Mouse (Mus musculus): ENCODE measurements around the gene Mup5. TPM values are rescaled to one million over a fixed set of nuclear protein-coding genes. Genes with fewer than 3 reads are reported as not detected.
"Not testable (repeated sequence)": the region's sequence is repeated elsewhere in the genome, so short reads cannot be mapped to it uniquely, and the experiment has no call there.

The Mup5 gene
- not detected for total RNA-seq (2022)

GRCm38 (mm10) chr4:61834952-61835708, at the start of gene Mup5:
Gene Mup5 (minus strand): TSS chr4:61835233.
- no peak for DNase-seq (ENCODE audit: low spot score in 2 of 2)

DNA sequence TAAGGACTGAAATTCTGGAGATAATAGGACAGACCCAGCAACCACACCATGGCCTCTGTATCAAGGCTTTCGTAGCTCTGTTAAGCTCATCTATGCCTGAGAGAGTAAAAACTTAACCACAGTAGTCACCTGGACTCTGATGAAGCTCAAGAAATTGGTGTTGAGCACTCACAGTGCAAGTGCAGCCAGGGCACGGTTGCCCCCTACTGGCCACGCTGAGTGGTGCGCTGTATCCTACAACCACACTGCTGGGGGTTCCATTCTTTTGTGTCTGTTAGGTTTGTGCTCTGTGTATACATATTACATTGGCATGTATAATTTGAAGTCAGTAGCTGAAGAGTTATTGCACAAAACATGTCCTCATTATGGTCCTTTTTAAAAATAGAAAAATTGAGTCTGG, 23.1 kb upstream of the Mup5 start:
- no peak for DNase-seq (ENCODE audit: low spot score in 2 of 2)

GRCm38 (mm10) chr4:61855831-61856698, 21.0 kb upstream of the Mup5 start:
- DNase-seq (ENCODE audit: low spot score in 2 of 2) = no peak

- DNase-seq (ENCODE audit: low spot score in 2 of 2) = no peak
Observed at GRCm38 (mm10) chr4:61855344-61855743, 20.3 kb upstream of the Mup5 start.

DNA sequence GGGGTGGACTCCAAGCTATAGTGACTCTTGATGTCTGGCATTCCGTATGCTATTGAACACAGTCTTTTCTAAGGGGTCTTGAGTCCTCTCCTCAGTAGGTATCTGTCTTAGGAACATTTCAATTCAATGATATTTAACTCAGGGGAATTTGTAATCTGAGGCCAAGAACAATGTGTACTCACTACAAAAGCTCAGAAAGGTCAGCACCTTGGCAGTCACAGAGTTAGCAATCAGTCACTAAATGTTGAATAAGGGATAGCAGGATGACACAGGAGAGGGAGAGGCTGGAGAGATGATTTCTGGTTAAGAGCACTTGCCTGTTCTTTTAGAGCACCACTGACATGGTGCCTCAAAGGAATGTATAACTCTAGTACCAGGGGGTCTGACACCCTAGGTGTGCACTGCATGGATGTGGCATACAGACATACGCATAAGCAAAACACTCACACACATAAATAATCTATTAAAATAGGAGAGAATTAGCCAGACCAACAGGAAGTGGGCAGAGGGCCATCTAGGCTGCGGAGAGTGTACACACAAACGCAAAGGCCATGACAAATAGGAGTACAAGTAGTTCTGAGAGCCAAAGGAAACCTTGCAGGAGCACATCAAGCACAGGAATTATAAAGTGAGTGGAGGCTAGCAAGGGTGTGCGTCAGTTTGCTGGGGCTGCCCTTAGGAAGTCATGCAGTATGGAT, 9.9 kb upstream of the Mup5 start:
- no peak for DNase-seq (ENCODE audit: low spot score in 2 of 2)

- DNase-seq (ENCODE audit: low spot score in 2 of 2) = no peak
Observed at GRCm38 (mm10) chr4:61829211-61829610, 5.8 kb downstream of the Mup5 start.

- DNase-seq (ENCODE audit: low spot score in 2 of 2) = no peak
Observed at GRCm38 (mm10) chr4:61823185-61823584, 11.8 kb downstream of the Mup5 start.

- DNase-seq (ENCODE audit: low spot score in 2 of 2) = not testable (repeated sequence)
Observed at GRCm38 (mm10) chr4:61822541-61822940, 12.5 kb downstream of the Mup5 start.

GRCm38 (mm10) chr4:61815602-61816001, 19.4 kb downstream of the Mup5 start:
- DNase-seq (ENCODE audit: low spot score in 2 of 2) = no peak

DNA sequence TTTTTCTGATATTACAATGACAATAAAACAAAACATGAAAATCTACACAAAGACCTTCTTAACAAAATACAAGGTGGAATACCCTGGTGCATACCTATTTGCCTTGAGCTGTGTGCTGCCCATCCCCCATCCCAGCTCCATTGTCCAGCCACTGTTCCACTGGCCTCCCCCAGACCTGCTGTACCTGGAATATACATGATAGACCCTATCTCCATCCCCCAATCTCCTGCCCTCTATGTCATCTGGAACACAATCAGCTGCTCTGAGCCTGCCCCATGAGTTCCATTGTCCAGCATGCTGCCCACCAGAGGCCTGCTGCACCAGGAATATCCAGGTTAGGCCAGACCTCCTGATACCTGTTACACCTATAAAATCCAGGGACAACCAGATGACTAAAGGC, 21.6 kb downstream of the Mup5 start:
- DNase-seq (ENCODE audit: low spot score in 2 of 2) = no peak

DNA sequence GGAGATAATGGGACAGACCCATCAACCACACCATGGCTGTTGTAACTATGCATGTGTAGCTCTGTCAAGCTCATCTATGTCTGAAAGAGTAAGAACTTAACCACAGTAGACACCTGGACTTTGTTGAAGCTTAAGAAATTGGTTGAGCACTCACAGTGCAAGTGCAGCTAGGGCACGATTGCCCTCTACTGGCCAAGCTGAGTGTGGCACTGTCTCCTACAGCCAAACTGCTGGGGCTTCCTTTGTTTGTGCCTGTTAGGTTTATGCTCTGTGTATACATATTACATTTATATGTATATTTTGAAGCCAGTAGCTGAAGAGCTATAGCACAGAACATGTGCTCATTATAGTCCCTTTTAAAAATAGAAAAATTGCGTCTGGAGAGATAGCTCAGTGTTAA, 23.8 kb downstream of the Mup5 start:
- DNase-seq (ENCODE audit: low spot score in 2 of 2) = not testable (repeated sequence)

DNA sequence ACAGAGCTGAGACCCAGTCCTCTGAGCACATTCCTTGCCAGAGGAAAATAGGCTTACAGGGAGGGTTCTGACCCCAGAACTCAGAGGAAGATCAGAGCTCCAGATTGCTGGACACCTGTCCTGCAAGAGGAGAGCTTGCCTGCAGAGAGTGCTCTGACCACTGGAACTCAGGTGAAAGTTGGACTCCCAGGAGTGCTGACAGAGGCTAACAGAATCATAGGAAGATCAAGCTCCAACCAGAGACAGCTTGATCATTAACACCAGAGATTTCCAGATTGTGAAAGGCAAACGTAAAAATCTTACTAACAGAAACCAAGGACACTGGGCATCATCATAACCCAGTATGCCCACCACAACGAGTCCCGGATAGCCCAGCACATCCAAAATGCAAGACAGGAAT, 26.1 kb downstream of the Mup5 start:
- not testable (repeated sequence) for DNase-seq (ENCODE audit: low spot score in 2 of 2)

GRCm38 (mm10) chr4:61789699-61790098, 45.3 kb downstream of the Mup5 start:
- DNase-seq (ENCODE audit: low spot score in 2 of 2) = not testable (repeated sequence)

DNA sequence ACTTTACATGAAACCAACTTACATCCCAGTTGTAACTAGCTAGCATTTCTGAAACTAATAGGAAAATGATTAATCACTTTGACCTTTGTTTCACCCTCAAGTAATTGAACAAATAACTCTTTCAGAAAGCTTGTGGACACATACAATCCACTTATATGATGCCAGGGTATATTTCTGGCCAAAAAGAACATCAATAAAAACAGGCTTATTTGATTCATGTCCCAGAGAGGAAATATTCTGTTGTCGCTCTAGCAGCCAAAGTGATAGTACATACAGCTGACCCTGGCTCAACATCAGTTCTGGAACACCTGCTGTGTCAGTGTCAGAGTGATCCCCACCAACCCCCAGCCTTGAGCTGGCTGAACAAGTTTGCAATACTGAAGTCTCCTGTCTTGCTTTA, 50.8 kb downstream of the Mup5 start:
- not testable (repeated sequence) for DNase-seq (ENCODE audit: low spot score in 2 of 2)

DNA sequence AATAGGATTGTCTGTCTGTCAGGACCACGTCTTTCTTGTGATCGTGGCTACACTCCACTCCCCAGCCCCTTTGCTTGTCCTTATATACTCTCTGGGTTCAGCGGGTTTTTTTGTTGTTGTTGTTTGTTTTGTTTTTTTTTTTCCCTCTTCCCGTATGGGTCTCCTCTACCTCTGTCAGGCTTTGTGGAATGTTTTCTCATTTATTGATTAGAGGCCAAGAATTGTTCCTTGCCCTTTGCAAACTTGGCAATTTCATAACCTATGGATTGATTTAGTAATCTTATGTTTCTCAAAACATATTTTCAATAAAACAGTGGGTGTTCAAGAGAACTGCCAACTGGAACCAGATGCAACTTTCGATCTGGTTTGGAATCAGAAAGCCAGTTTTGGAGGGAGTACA, 52.9 kb downstream of the Mup5 start, which contains the start of gene Mup19:
Mup19 (minus strand) TSS at position 101 of the 400 bp plus-strand sequence.
- not testable (repeated sequence) for DNase-seq (ENCODE audit: low spot score in 2 of 2)

Other genes with a start within 250 kb of the Mup5 start
- not detected for gene Mup17, start 239.4 kb downstream of the Mup5 start, total RNA-seq (2022)
- under 1 TPM in 2 of 4 experiments, not detected in 2; 0.46 to 0.65 TPM for gene Mup18, start 161.1 kb downstream of the Mup5 start, total RNA-seq (2022)
- 1 to 10 TPM in 1 of 4 experiments, not detected in 3; 3.3 TPM for gene Mup19, start 53.0 kb downstream of the Mup5 start, total RNA-seq (2022)
- not detected for gene Mup20, start 218.9 kb upstream of the Mup5 start, total RNA-seq (2022)